Mouse (Mus musculus): Measurements from ENCODE around the gene Grm1. TPM values are rescaled to one million over a fixed set of nuclear protein-coding genes. Genes with fewer than 3 reads are reported as not detected.

Grm1 gene
- total and polyA plus RNA-seq, 3 experiments, result not detected

DNA sequence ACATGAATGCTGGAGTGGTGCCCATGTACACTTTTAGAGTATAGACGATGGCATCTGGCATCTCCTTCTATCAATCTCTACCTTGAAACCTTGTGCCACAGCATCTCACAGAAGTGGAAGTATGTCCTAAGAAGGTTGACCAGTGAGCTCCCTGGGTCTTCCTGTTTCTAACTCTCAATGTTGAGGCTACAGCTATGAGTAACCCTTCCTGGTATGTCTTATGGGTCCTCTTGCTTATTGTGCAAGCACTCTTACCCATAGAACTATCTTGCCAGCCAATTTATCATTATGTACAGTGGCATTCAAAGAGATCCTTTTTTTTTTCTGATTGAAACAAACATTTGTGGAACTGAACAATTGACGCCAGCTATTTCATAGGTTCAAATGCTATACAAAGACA lies 340.0 kb downstream of the Grm1 start:
- no peaks in the 10 kb centered on the region for H3K9me3 ChIP-seq (replicated peaks; ENCODE audit: low read length)
- no peak overlapping the region for H3K4me2 ChIP-seq (ENCODE audit: insufficient read depth, low read depth, poor library complexity, severe bottlenecking)
- H3K9ac ChIP-seq (ENCODE audit: insufficient read depth, low read depth), result no peak overlapping the region
- peaks cover 0 to 2% of the 10 kb centered on the region in 2 experiments; a peak in 1 of 4 replicates for H3K4me1 ChIP-seq (ENCODE audit: control insufficient read depth in 1 of 2, insufficient read depth in 2 of 2)
- DNase-seq (ENCODE audit: extremely low read depth), result no peak
- in situ Hi-C loops (cut with MboI; ENCODE audit: low pct_ligation_motif_present, low pct_unique_long_range_greater_than_20kb, low sequenced_read_pairs), result no loop called here
- dilution Hi-C loops (cut with MboI; ENCODE audit: extremely low pct_ligation_motif_present, extremely low pct_unique_long_range_greater_than_20kb, low sequenced_read_pairs), result no loop called here
- H3K4me3 ChIP-seq (replicated peaks in 1 of 3; ENCODE audit: low read depth in 2 of 3, low read length in 2 of 3, poor library complexity in 1 of 3), result no peak overlapping the region
- no peak overlapping the region for H3K27ac ChIP-seq (ENCODE audit: insufficient read depth, low read depth)
- no peaks in the 10 kb centered on the region for H3K79me2 ChIP-seq (replicated peaks; ENCODE audit: control insufficient read depth, extremely low read depth, insufficient read depth, poor library complexity, severe bottlenecking)
- no peaks in the 10 kb centered on the region for H3K27me3 ChIP-seq (replicated peaks)
- no peak for TF ChIP-seq MAX (IDR thresholded peaks at IDR 0.05; ENCODE audit: low read length)
- TF ChIP-seq ZMIZ1 (IDR thresholded peaks at IDR 0.05; ENCODE audit: low read depth, low read length), result no peak
- TF ChIP-seq MAZ (IDR thresholded peaks at IDR 0.05; ENCODE audit: low read depth, low read length), result no peak
- no peak for TF ChIP-seq BHLHE40 (IDR thresholded peaks at IDR 0.05; ENCODE audit: low read depth, low read length)
- no peak for TF ChIP-seq SIN3A (IDR thresholded peaks at IDR 0.05; ENCODE audit: low read length)
- no peak for TF ChIP-seq PAX5 (IDR thresholded peaks at IDR 0.05; ENCODE audit: low read length)
- TF ChIP-seq POLR2A (IDR thresholded peaks at IDR 0.05; ENCODE audit: low read depth, low read length), result no peak
- TF ChIP-seq EP300 (IDR thresholded peaks at IDR 0.05; ENCODE audit: low read length), result no peak
- TF ChIP-seq UBTF (IDR thresholded peaks at IDR 0.05; ENCODE audit: low read depth, low read length), result no peak
- no peak for TF ChIP-seq RAD21 (IDR thresholded peaks at IDR 0.05; ENCODE audit: low read depth, low read length)
- TF ChIP-seq MEF2A (IDR thresholded peaks at IDR 0.05; ENCODE audit: borderline replicate concordance, low read depth, low read length), result no peak
- TF ChIP-seq RCOR1 (conservative IDR thresholded peaks at IDR 0.05; ENCODE audit: low read depth, low read length), result no peak
- H3K36me3 ChIP-seq (replicated peaks in 1 of 2; ENCODE audit: control insufficient read depth in 1 of 2, insufficient read depth in 1 of 2, low read length in 1 of 2), result no peaks in the 10 kb centered on the region

DNA sequence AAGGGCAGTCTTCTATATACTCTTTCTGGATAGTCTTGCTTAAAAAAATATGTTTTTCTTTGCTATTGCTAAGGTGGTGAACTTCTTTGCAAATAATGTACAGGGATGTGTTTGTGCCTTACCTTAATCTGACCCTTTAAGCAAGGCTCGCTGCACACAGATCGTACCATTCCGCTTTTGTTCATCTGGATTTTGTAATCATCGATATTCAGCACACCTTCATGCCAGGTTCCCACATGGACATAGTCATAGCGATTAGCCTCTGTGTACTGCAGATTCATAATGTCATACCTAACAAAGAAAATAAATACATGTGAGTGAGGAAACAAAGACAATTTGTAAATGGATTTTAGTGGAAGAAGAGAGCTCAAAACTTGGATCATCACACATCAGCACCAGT lies 340.8 kb downstream of the Grm1 start:
- in situ Hi-C loops (cut with MboI; ENCODE audit: low pct_ligation_motif_present, low pct_unique_long_range_greater_than_20kb, low sequenced_read_pairs) (no loop called here), dilution Hi-C loops (cut with MboI; ENCODE audit: extremely low pct_ligation_motif_present, extremely low pct_unique_long_range_greater_than_20kb, low sequenced_read_pairs) (no loop called here)

DNA sequence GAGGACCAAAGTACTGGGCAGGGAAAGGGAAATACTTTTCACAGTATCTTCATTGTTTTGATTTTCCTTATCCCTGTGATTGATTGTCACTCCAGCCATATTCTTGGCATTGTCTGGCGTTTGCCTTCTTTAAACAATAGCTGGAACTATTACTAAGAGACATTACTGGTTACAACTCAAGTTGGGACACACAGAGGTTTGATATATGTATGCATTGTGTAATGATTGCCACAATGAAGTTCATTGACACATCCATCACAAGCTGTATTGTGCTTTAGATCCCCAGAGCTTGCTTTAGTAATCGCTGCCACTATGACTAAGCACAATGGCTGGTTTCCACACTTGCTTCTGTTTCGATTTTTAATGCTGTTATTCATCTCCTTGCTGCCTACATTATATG lies 341.4 kb downstream of the Grm1 start:
- Histone ChIP-seq H3K27ac (ENCODE audit: insufficient read depth, low read depth) (no peak overlapping the region), H3K4me2 (ENCODE audit: insufficient read depth, low read depth, poor library complexity, severe bottlenecking) (no peak overlapping the region), H3K4me1 (ENCODE audit: control insufficient read depth in 1 of 2, insufficient read depth in 2 of 2) (peaks cover 0 to 2% of the 10 kb centered on the region in 2 experiments; a peak in 1 of 4 replicates), H3K27me3 (replicated peaks) (no peaks in the 10 kb centered on the region), H3K9ac (ENCODE audit: insufficient read depth, low read depth) (no peak overlapping the region), H3K4me3 (replicated peaks in 1 of 3; ENCODE audit: low read depth in 2 of 3, low read length in 2 of 3, poor library complexity in 1 of 3) (no peak overlapping the region), H3K79me2 (replicated peaks; ENCODE audit: control insufficient read depth, extremely low read depth, insufficient read depth, poor library complexity, severe bottlenecking) (no peaks in the 10 kb centered on the region), H3K9me3 (replicated peaks; ENCODE audit: low read length) (no peaks in the 10 kb centered on the region), H3K36me3 (replicated peaks in 1 of 2; ENCODE audit: control insufficient read depth in 1 of 2, insufficient read depth in 1 of 2, low read length in 1 of 2) (no peaks in the 10 kb centered on the region)
- TF ChIP-seq ZC3H11A (IDR thresholded peaks at IDR 0.05; ENCODE audit: low read depth, low read length) (no peak), MAFK (IDR thresholded peaks at IDR 0.05; ENCODE audit: insufficient replicate concordance, low read length) (no peak), NELFE (IDR thresholded peaks at IDR 0.05; ENCODE audit: low read depth, low read length) (no peak), BHLHE40 (IDR thresholded peaks at IDR 0.05; ENCODE audit: low read depth, low read length) (no peak)
- dilution Hi-C loops (cut with MboI; ENCODE audit: extremely low pct_ligation_motif_present, extremely low pct_unique_long_range_greater_than_20kb, low sequenced_read_pairs), result no loop called here
- no peak for DNase-seq (ENCODE audit: extremely low read depth)
- in situ Hi-C loops (cut with MboI; ENCODE audit: low pct_ligation_motif_present, low pct_unique_long_range_greater_than_20kb, low sequenced_read_pairs), result no loop called here

More for the DNA sequence above, 340.8 kb downstream of the Grm1 start:
- no peak for DNase-seq (ENCODE audit: extremely low read depth)
- Histone ChIP-seq H3K9ac (ENCODE audit: insufficient read depth, low read depth) (no peak overlapping the region), H3K4me3 (replicated peaks in 1 of 3; ENCODE audit: low read depth in 2 of 3, low read length in 2 of 3, poor library complexity in 1 of 3) (no peak overlapping the region), H3K4me2 (ENCODE audit: insufficient read depth, low read depth, poor library complexity, severe bottlenecking) (no peak overlapping the region), H3K4me1 (ENCODE audit: control insufficient read depth in 1 of 2, insufficient read depth in 2 of 2) (peaks cover 0 to 2% of the 10 kb centered on the region in 2 experiments; a peak in 1 of 4 replicates), H3K27me3 (replicated peaks) (no peaks in the 10 kb centered on the region), H3K9me3 (replicated peaks; ENCODE audit: low read length) (no peaks in the 10 kb centered on the region), H3K79me2 (replicated peaks; ENCODE audit: control insufficient read depth, extremely low read depth, insufficient read depth, poor library complexity, severe bottlenecking) (no peaks in the 10 kb centered on the region), H3K36me3 (replicated peaks in 1 of 2; ENCODE audit: control insufficient read depth in 1 of 2, insufficient read depth in 1 of 2, low read length in 1 of 2) (no peaks in the 10 kb centered on the region), H3K27ac (ENCODE audit: insufficient read depth, low read depth) (no peak overlapping the region)
- no peak for TF ChIP-seq ELF1 (IDR thresholded peaks at IDR 0.05; ENCODE audit: low read depth, low read length)
- no peak for TF ChIP-seq NRF1 (IDR thresholded peaks at IDR 0.05; ENCODE audit: low read depth, low read length)
- TF ChIP-seq USF2 (conservative IDR thresholded peaks at IDR 0.05; ENCODE audit: low read depth, low read length), result no peak
- no peak for TF ChIP-seq IRF4 (IDR thresholded peaks at IDR 0.05; ENCODE audit: low read depth, low read length)
- no peak for TF ChIP-seq JUN (IDR thresholded peaks at IDR 0.05; ENCODE audit: insufficient read depth, low read depth, low read length)
